8 mouse cellular contexts compared by ENCODE assay signal in the genomic region with DNA sequence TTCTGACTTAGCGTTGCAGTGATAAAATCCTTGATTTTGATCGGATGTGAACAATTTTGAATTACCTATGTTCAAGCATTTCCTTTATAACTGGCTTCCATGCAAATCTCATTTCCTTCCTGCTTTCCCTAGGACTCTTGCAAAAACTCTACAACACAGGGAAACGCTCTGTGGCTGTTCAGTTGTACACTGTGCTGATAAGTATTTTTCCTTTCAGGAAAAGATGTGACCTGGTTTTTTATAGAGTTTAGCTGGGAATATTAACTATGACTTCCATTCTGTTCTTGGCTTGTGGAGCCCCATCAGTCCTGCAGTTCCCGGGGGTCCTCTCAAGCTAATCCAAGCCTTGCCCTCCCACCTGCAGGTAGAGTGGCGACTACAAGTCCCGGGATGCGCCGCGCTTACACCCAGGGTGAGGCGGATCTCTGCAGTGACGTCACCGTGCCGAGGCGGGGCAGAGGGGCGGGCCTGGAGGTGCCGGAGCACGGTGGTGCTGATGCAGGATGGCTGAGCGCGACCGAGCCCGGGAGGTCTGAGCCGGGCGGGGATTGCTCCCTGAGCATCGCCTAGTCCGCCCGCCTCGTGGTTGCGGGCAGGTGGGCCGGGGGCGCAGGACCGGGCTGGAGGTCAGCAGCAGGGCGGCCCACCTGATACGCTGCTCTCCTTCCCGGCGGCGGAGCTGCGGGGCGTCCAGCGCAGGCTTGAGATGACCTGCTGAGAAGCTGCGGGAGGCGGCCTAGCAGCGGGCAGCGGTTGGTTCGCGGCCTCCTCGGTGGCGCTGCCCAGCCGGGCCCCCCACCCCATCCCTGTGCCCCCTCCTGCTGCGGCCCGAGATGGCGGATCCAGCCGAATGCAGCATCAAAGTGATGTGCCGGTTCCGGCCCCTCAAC. TPM values are rescaled to one million over a fixed set of nuclear protein-coding genes. Genes with fewer than 3 reads are reported as not detected.
DNase-seq lines count a peak whose midpoint lies in the region; ATAC-seq and TF ChIP-seq lines count a peak whose summit lies in the region.

Gene Kif5c, plus strand, starts transcription at position 470 of the 890 bp plus-strand sequence.

- H3K4me3 ChIP-seq in C2C12 (ENCODE audit: insufficient read depth, poor library complexity, severe bottlenecking) (peak within 1 kb of the TSS; percentile 34), myocyte (peak within 1 kb of the TSS; percentile 19)
- H3K4me3 ChIP-seq in forebrain, embryonic 11.5 days (ENCODE audit: low read depth, low read length): peak within 1 kb of the TSS; percentile 94
- peak within 1 kb of the TSS; percentile 62 for H3K4me3 ChIP-seq in heart, embryonic 15.5 days
- H3K4me3 ChIP-seq in liver, adult 2 months (ENCODE audit: insufficient read depth, low read depth, low read length): peak within 1 kb of the TSS; percentile 59; the same call in 1 of the 2 replicates

- peak; percentile 98 for ATAC-seq in forebrain, embryonic 11.5 days (replicated peaks; ENCODE audit: low FRiP score)
- peak; percentile 88 for ATAC-seq in heart, embryonic 15.5 days (replicated peaks; ENCODE audit: insufficient number of reproducible peaks, insufficient read depth, low FRiP score, low read depth)

- no peaks in the 10 kb centered on the region; the same call in 1 of the 2 replicates for H3K4me1 ChIP-seq in forebrain, embryonic 11.5 days (replicated peaks; ENCODE audit: control insufficient read depth, insufficient read depth, low read length)
- H3K4me1 ChIP-seq in heart, embryonic 15.5 days (replicated peaks): peaks cover 12% of the 10 kb centered on the region
- H3K4me1 ChIP-seq in liver, adult 2 months (ENCODE audit: control insufficient read depth, insufficient read depth, low read length): no peaks in the 10 kb centered on the region

- no peaks in the 10 kb centered on the region for H3K79me2 ChIP-seq in C2C12 (ENCODE audit: control insufficient read depth, insufficient read depth)
- H3K79me2 ChIP-seq in liver, adult 2 months (ENCODE audit: control insufficient read depth, insufficient read depth, low read length): no peaks in the 10 kb centered on the region
- H3K79me2 ChIP-seq in myocyte (ENCODE audit: control insufficient read depth, insufficient read depth): no peaks in the 10 kb centered on the region

- H3K27me3 ChIP-seq in C2C12 (ENCODE audit: control insufficient read depth, insufficient read depth, insufficient read length) (no peaks in the 10 kb centered on the region), myocyte (ENCODE audit: control insufficient read depth, insufficient read depth, insufficient read length) (no peaks in the 10 kb centered on the region)
- H3K27me3 ChIP-seq in forebrain, embryonic 11.5 days (ENCODE audit: control insufficient read depth, insufficient read depth, low read length): no peaks in the 10 kb centered on the region
- H3K27me3 ChIP-seq in heart, embryonic 15.5 days: peaks cover 24% of the 10 kb centered on the region
- H3K27me3 ChIP-seq in liver, adult 2 months (ENCODE audit: control insufficient read depth, insufficient read depth, low read length): peaks cover 19% of the 10 kb centered on the region

- TF ChIP-seq CTCF in C2C12 (IDR thresholded peaks at IDR 0.05; ENCODE audit: control insufficient read depth, insufficient read depth, insufficient read length): no peak
- TF ChIP-seq CTCF in liver, adult 2 months (IDR thresholded peaks at IDR 0.05; ENCODE audit: low read depth, low read length): no peak

- H3ac ChIP-seq in C2C12 (ENCODE audit: control insufficient read depth, insufficient read length, low read depth): peak within 1 kb of the TSS; percentile 63
- no peak within 1 kb of the TSS for H3ac ChIP-seq in myocyte (ENCODE audit: control insufficient read depth, insufficient read length)

- no peak for TF ChIP-seq POLR2A in liver, adult 2 months (IDR thresholded peaks at IDR 0.05; ENCODE audit: extremely low read depth, insufficient read depth, low read length)
- TF ChIP-seq POLR2A in myocyte (IDR thresholded peaks at IDR 0.05; ENCODE audit: insufficient read length, low read depth): peak; percentile 56

- H3K9me3 ChIP-seq in forebrain, embryonic 11.5 days (ENCODE audit: control insufficient read depth, low read length): no peaks in the 10 kb centered on the region
- no peaks in the 10 kb centered on the region for H3K9me3 ChIP-seq in heart, embryonic 15.5 days (replicated peaks)

- H3K4me2 ChIP-seq in forebrain, embryonic 11.5 days (ENCODE audit: low read depth, low read length, severe bottlenecking): peak within 1 kb of the TSS; percentile 51
- H3K4me2 ChIP-seq in heart, embryonic 15.5 days: peak within 1 kb of the TSS; percentile 97
- peak within 1 kb of the TSS; percentile 92 for H3K4me2 ChIP-seq in myocyte (ENCODE audit: low read depth)

- peak within 1 kb of the TSS; percentile 68 for H3K27ac ChIP-seq in forebrain, embryonic 11.5 days (ENCODE audit: low read depth, low read length)
- no peak within 1 kb of the TSS for H3K27ac ChIP-seq in heart, embryonic 15.5 days
- H3K27ac ChIP-seq in liver, adult 2 months (replicated peaks; ENCODE audit: insufficient read depth, low read depth, low read length): no peak within 1 kb of the TSS

- no peaks in the 10 kb centered on the region for H3K79me3 ChIP-seq in C2C12 (ENCODE audit: low read depth)

- DNase-seq in c-Kit-positive CD71-positive TER-119-negative erythroid progenitor cells, embryonic 14.5 days (ENCODE audit: low read depth): peak; percentile 40
- DNase-seq in forebrain, embryonic 11.5 days (ENCODE audit: low spot score): peak; percentile 97
- DNase-seq in kidney, postnatal 10 days: peak; percentile 90
- peak; percentile 22 for DNase-seq in liver, adult 2 months (ENCODE audit: extremely low read depth, low read depth, low spot score)
- DNase-seq in spleen, postnatal 36 days (ENCODE audit: low spot score in 2 of 2): peak; percentile 71 to 76

- H3K36me3 ChIP-seq in C2C12 (ENCODE audit: control insufficient read depth, insufficient read depth) (no peaks in the 10 kb centered on the region), myocyte (ENCODE audit: control insufficient read depth, insufficient read depth) (no peaks in the 10 kb centered on the region)
- no peaks in the 10 kb centered on the region; the same call in 1 of the 2 replicates for H3K36me3 ChIP-seq in forebrain, embryonic 11.5 days (ENCODE audit: control insufficient read depth, insufficient read depth, low read length)
- no peaks in the 10 kb centered on the region for H3K36me3 ChIP-seq in heart, embryonic 15.5 days
- H3K36me3 ChIP-seq in liver, adult 2 months (ENCODE audit: control insufficient read depth, insufficient read depth, low read length): no peaks in the 10 kb centered on the region

- 6% methylated on average over 40 of the region's 54 CpGs for WGBS in forebrain, embryonic 11.5 days
- 5% methylated on average over 46 of the region's 54 CpGs for WGBS in heart, embryonic 15.5 days
- 5% methylated on average over 53 of the region's 54 CpGs for WGBS in liver, adult 2 months

- H3K9ac ChIP-seq in forebrain, embryonic 11.5 days (ENCODE audit: low read length): peak within 1 kb of the TSS; percentile 90
- H3K9ac ChIP-seq in heart, embryonic 15.5 days: peak within 1 kb of the TSS; percentile 44
- H3K9ac ChIP-seq in liver, adult 2 months (ENCODE audit: low read depth, low read length): no peak within 1 kb of the TSS

TF ChIP-seq in C2C12, 6 proteins besides CTCF, POLR2A, EP300 and RAD21:
- no peak for TF ChIP-seq MYOG (IDR thresholded peaks at IDR 0.05; ENCODE audit: control insufficient read depth, extremely low read depth, insufficient read length)
- TF ChIP-seq FOSL1 (IDR thresholded peaks at IDR 0.05; ENCODE audit: insufficient read depth, low read length, poor library complexity, severe bottlenecking): no peak
- TF ChIP-seq CEBPB (IDR thresholded peaks at IDR 0.05; ENCODE audit: low read depth): no peak
- TF ChIP-seq MYOD1 (IDR thresholded peaks at IDR 0.05; ENCODE audit: control insufficient read depth, insufficient read length, low read depth): no peak
- no peak for TF ChIP-seq MAX (IDR thresholded peaks at IDR 0.05)
- TF ChIP-seq USF1 (IDR thresholded peaks at IDR 0.05; ENCODE audit: low read depth): no peak

TF ChIP-seq in myocyte, 11 proteins besides CTCF, POLR2A, EP300 and RAD21:
- TF ChIP-seq TCF12 (IDR thresholded peaks at IDR 0.05; ENCODE audit: insufficient read depth, poor library complexity, severe bottlenecking): no peak
- no peak for TF ChIP-seq USF1 (IDR thresholded peaks at IDR 0.05; ENCODE audit: low read depth)
- TF ChIP-seq MAX (IDR thresholded peaks at IDR 0.05; ENCODE audit: low read depth): no peak
- no peak for TF ChIP-seq MYOG (IDR thresholded peaks at IDR 0.05; ENCODE audit: control insufficient read depth in 1 of 3, insufficient read depth in 1 of 3, insufficient read length in 2 of 3, low read depth in 2 of 3)
- TF ChIP-seq E2F4 (IDR thresholded peaks at IDR 0.05; ENCODE audit: insufficient read depth): no peak
- TF ChIP-seq REST (IDR thresholded peaks at IDR 0.05; ENCODE audit: insufficient read depth, insufficient read length): no peak
- no peak for TF ChIP-seq POLR2AphosphoS2 (IDR thresholded peaks at IDR 0.05; ENCODE audit: insufficient read length, low read depth)
- no peak for TF ChIP-seq SRF (IDR thresholded peaks at IDR 0.05; ENCODE audit: control insufficient read depth, insufficient read length, low read depth)
- no peak for TF ChIP-seq CEBPB (IDR thresholded peaks at IDR 0.05; ENCODE audit: insufficient read depth, poor library complexity, severe bottlenecking)
- no peak for TF ChIP-seq MYOD1 (IDR thresholded peaks at IDR 0.05; ENCODE audit: control insufficient read depth in 1 of 3, insufficient read length in 2 of 3, low read depth in 2 of 3)
- no peak for TF ChIP-seq TCF3 (IDR thresholded peaks at IDR 0.05; ENCODE audit: insufficient read length, low read depth)

RNA-seq across cellular contexts. Expression of gene Kif5c, which starts in this region (rescaled TPM):
- polyA plus RNA-seq in C2C12 (2012; fragmentation: generic; extraction: Trizol) (3.4 TPM), myocyte (2012; fragmentation: generic; extraction: Trizol) (6.2 TPM)
- polyA plus RNA-seq in forebrain, embryonic 11.5 days (2014; fragmentation: Nextera tagmentation; extraction: Ambion mirVana): 88.9 and 90.1 TPM in 2 replicates
- 0.77 and 2.1 TPM in 2 replicates for polyA plus RNA-seq in heart, embryonic 15.5 days (2015; fragmentation: Nextera tagmentation; extraction: Ambion mirVana)
- total RNA-seq in liver, adult 2 months (2014; rRNA removed): under 0.01 and 0.54 TPM in 2 replicates
- not detected in 2 replicates for polyA plus RNA-seq in liver, adult 2 months (2012; rRNA removed)

Comparison
In these comparisons a context has a peak if more than half of its experiments do, and no peak if none do; other contexts are left out.
1. RNA of gene Kif5c (polyA plus RNA-seq): 88.9 to 90.1 TPM in forebrain, embryonic 11.5 days; 6.2 TPM in myocyte (single experiment), 3.4 TPM in C2C12 (single experiment), 0.77 to 2.1 TPM in heart, embryonic 15.5 days and not detected in liver, adult 2 months; every median in the first group is over 10 times any median in the second.
2. Peak in DNase-seq and H3K4me3 ChIP-seq in liver, adult 2 months; RNA of the gene not detected or under 1 TPM.
3. H3K4me3 ChIP-seq: peak in every context shown above with its lines; median percentile 94 in forebrain, embryonic 11.5 days; 62 in heart, embryonic 15.5 days; 59 in liver, adult 2 months; 34 in C2C12; 19 in myocyte.
4. DNase-seq: peak in every context shown above with its lines; median percentile 97 in forebrain, embryonic 11.5 days; 90 in kidney, postnatal 10 days; 74 in spleen, postnatal 36 days; 40 in c-Kit-positive CD71-positive TER-119-negative erythroid progenitor cells, embryonic 14.5 days; 22 in liver, adult 2 months.
5. Peak in every context shown above with its lines, with median percentiles within 50 percentile points of each other: H3K4me2 ChIP-seq.